Mouse (Mus musculus) kidney, postnatal 10 days (tissue): ENCODE results near the gene Fars2.
A peak's percentile ranks its signal among the peaks of the same experiment; 100 is the strongest.
"Not testable (repeated sequence)": the region's sequence is repeated elsewhere in the genome, so short reads cannot be mapped to it uniquely, and the experiment has no call there.

Experiments used
- DNase-seq: peaks from one replicate; pipeline ENCODE4 v3.0.0; 2021; ENCODE audit warnings: mixed read lengths

Fars2 gene

DNA sequence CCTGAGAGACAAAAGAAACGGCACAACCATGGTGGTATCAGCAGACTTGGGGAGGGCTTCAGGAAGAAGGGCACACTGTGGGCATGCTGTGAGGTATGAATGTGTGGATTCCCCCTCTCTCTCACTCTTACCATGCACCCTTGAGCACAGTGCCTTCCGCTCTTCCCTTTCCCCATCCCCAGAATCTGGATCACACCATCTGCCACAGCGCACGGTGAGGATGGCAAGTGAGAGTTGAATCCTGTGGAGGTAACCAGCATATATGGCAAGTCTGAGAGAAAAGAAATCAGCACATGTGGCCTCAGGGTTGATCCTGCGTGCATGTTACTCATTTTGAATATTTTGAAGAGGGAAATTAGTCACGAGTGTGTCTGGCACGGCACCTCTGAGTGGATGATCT lies 274.7 kb downstream of the Fars2 start:
- DNase-seq = no peak

DNA sequence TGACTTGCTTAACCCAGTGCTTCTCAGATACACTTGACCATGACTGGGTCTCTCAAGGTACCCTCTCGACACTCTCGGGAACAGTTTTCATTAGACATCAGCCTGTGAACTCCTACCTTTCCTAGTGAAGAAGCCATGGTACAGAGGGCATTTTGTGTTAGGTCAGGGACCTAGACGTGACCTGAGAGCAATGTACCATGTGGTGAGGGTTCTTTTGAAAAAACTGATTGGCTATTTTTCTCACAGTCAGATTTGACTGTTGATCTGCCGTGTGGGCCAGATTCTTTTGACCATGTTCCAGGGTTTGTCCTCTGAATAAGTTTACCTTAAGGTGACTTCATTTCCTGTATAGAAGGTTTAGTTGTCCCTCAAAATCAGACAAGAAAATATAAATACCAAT lies 275.5 kb downstream of the Fars2 start:
- no peak for DNase-seq

DNA sequence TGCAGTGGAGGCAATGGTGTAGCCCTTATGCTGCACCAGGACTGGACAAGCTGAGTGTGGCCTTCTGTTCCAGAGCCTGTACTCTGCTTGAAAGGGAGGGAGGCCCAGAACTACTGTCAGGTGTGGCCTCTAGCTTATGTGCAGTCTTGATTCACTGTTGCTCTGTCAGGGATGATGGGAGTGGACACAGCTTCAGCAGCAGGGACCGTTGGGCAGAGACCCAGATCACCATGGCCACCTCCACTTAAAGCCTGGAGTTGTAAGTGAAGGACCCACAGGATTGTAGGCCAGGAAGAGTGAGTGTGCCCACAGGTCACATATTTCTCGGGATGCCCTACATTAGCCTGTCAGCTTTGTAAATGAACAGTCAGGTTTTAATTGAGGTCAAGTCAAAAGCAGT lies 283.8 kb downstream of the Fars2 start:
- no peak for DNase-seq

DNA sequence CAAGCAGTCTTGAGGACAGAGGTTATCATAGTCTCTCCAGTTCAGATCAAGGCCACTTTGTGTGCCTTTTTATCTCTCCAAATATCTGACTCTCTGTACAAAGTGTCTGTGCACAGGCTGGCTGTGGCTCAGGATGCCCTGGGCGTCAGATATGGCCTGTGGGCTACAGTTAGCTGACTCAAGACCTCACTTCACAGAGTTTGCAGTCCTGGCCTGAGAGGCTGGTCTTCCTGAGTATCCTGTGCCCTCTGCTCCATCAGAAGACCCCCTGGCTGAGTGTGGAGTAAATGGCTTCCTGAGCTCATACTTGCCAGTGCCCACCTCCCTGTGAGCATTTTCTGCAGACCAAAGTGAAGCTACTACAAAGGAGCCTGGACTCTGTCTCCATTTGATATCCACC lies 296.1 kb downstream of the Fars2 start:
- no peak for DNase-seq

DNA sequence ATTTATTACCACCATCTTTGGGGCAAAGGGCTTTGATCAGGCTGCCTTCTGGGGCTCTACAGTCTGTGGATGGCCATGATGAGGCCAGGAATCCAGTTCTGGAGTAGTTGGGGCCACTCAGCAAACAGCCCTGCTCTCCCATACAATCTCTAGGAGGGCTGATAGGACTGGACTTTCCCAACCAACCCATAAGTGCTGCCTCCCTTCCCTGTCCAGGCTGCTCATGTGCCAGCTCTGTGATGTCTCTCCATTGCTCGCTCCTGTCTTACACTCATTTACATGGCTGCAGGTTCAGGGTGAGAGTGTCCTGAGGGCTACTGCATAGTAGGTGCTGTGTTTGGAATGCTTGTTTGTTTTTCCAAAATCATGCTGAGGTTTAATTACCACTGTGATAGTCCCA lies 298.0 kb downstream of the Fars2 start:
- no peak for DNase-seq

DNA sequence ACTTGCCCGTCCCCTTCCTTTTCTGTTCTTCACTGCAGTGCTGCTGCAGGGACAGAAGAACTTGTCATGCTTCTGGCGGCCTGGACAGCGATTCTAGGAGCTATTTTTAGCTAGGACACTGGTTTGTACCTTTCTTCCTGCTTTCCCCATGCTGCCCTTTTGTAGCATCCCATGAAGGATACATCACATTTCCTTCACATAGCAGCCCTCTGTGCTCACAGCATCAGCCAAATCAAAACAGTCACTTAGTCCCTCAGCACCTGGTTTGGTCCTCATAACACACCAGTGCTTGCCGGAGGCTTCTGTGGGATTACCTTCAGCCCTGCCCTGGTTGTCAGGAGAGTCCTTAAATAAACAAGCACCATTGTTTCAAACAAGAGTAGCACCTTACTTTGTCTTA lies 299.3 kb downstream of the Fars2 start:
- no peak for DNase-seq

DNA sequence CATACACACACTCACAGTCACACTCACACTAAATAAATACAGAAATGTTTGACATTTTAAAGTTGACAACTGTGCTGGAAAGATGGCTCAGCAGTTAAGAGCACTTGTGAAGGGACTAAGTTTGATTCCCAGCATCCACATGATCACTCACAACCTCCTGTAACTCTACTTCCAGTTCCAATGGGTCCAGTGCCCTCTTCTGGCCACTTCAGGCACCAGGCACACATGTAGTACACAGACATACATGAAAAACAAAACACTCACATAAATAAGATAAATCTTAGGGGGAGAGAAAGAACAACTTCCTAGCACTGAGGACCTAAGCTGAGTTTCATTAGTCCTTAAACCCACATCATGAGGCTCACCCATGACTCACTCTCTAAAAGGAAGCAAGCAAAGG lies 302.1 kb downstream of the Fars2 start:
- no peak for DNase-seq

DNA sequence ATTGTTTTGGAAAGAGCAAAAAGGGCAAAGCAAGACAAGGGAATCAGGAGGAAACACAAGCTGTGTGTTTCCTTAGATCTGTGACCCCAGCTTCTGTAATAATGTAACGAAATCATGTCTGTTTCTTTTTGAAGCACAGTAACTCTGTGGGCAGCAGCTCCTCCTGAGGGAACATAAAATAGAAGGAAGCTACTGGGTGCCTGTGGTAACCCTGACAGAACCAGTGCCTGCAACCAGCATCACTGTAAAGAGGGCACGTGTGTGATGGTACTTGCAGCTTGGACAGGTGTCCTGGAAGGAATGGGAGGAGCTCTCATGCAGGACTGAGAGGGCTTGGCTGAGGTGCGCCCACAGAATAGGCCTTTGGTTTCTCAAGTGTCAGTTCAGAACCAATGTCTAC lies 305.2 kb downstream of the Fars2 start:
- DNase-seq = no peak

DNA sequence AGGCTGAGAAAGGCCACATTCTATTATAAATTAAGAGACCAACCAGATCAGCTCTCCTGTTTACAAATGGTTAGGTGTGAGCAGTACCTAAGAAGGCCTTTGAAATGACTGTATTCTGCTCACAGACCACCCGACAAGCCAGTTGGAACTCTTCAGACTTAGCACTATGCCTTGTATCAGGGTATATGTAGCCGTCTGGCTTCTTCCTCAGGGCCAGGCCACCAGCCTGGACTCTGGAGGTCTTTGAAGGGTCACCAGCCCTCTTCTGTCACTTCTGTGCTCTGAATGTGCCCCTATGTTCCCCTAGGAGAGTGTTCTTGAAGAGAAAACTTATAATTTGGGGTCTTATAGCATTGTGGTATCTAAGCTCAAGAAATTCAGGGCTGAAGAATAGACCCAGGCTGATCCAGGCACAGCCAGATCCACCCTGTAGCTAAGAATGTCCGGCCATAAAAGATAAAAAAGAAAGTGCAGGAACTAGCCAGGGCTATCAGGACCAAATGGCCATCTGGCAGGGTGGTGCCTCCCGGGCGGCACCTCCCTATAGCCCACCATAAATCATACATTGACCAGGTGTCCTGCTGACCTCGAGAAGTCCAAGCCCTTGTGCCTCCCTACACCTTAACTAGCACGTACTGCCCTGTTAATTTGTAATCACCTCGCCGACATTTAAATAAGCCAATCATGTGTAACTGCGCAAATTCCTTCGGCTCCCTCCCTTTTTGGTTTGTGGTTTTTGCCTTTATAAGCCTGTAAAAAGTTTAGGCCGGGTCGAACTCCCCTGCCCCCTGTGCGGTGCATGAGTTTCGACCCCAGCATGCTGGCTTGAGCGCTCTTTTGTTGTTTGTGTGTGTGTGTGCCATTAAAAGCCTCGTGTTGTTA lies 308.9 kb downstream of the Fars2 start:
- DNase-seq = peak; percentile 34

DNA sequence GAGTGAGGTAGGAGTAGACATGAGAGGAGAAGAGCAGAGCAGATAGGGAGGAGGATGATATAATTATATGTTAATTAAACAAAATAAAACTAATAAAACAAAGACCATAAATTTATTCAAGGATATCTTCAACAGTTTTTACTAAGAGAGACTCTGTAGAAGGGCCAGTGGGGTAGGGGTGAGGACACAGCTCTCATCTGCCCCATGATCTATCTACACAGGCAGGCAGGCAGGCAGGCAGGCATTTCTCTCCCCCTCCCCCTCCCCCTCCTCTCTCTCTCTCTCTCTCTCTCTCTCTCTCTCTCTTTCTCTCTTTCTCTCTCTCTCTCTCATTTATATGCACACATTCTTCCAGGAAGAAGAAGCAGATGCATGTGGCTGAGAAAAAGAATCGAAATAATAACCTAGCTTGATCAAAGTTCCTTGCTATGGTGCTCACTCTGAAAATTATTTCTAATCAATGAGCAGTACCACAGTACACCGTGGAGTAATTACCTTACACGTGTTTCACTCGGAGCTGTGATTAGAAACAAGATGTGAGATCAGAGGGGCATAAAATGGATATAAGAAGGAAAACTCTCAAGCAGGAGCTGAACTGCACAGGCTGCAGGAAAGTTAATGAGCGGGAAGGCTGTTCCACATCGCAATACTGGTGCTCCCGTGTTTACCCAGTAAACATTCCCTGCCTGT lies 312.4 kb downstream of the Fars2 start:
- DNase-seq = no peak

DNA sequence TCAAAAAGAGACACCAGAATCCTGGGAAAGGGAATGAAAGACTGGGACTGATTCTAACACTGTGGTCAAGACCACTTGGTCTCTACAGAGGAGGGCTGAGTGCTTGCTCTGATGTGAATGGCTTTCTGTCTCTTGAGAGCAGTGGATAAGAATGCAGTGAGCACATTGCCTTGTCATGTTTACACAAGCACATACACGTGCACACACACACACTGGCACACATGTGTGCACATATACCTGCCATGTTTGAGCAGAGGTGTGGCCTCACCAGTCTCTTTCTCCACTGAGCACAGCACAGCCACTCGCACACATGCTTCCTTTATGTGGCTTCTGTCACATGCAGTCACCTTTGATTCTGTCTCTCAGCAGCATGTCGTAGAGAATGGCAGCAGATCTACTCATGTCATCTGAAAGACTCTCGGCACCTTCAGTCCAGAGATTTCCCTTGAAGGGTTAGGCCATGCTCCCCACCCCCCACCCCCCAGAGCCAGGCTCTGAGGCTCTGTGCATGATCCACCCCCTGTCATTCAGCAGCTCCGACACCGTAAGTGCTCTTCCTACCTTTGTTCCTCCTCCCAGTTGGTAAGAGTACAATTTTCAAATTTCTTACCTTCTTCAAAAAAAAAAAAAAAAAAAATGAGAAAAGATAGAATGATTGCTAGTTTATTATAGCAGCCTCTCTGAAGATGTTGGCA lies 313.4 kb downstream of the Fars2 start:
- DNase-seq = no peak

DNA sequence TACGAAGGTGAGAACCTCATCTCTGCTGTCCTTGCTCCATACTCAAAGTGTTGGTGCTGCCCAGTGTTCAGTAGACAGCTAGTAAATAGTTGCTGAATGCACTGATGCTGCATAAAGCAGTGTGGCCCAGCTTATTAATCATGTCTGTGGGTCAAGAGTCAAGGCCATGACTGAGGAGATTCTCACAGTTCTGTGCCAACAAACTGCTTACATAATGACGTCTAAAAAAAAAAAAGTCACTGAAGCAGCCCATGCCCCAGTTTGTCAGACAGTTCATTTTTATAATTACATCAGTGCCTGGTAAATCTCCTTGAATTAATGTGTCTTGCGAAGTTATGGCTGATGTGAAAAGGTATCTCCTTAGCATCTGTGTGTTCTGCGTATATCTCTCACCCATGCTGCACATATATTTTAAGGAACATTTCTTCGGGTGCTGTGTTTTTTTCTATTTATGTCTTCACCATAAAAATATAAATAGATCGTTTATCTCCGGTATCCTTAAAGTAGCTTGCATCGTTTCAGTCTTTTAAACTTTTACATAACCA lies 314.8 kb downstream of the Fars2 start:
- DNase-seq = no peak

DNA sequence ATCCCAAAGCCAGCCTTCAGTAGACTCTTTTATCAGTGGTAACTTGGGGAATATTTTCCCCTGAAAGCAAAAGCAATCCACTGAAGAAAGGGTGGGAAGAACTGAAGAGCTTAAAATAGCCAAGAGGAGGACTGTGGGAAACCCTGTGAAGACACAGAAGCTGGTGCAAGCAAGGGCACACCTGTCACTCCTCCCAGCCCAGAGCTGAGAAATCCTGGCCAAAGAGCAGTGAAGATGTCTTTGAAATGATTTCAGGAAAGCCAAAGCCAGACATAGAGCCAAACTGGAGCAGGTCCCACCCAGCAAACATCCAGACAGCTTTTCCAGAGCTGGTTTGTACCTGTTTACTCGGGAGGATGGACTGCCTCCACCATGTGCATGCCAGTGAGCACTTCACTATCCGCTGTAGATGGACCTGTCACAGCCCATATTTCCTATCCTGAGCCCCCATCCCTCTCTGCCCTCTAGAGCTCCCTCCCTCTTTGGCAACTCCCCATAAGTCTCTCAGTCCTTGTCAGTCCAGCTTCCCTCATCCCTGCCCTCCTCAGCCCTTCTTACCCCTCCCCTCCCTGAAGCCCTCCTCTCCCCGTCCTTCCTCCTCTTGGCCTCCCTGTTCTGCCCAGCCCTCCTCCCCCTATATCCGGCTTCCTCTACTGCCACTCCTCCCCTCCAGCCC lies 327.7 kb downstream of the Fars2 start:
- no peak for DNase-seq

DNA sequence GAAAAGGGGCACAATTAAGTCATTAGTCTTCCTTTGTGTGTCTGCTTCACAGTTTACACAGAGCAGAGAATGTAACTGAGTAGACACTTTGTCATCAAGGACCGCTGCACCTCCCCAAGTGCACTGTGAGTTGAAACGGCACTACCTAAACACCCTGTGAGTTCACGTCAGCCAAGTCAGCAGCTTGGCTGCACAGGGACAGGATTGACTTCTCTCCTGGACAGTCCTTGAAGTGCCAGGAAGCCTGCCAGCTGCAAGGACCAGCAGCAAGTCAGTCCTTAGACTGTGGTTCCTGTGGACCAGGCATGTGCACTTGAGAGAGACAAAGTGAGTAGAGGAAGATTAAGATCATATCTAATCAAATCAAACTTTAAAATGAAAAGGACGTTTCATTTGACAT lies 330.7 kb downstream of the Fars2 start:
- no peak for DNase-seq

DNA sequence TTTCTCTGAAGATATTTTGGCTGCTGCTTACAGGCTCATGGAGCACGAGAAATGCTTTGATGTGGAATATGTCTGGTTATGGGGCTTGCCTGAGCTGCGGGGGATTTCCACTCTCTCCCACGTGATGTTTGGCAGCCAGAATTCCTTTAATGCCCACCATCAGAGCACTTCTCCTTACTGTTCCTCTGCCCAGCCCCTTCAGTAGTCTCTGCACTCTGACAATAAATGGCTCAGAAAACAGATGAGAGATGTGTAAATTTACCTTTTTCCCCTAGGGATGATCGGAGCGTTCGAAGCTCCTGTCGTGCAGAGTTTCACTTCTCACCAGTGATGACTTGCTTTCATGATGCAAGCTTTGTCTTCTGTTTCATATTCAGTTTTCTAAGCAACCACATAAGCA lies 331.4 kb downstream of the Fars2 start:
- no peak for DNase-seq

DNA sequence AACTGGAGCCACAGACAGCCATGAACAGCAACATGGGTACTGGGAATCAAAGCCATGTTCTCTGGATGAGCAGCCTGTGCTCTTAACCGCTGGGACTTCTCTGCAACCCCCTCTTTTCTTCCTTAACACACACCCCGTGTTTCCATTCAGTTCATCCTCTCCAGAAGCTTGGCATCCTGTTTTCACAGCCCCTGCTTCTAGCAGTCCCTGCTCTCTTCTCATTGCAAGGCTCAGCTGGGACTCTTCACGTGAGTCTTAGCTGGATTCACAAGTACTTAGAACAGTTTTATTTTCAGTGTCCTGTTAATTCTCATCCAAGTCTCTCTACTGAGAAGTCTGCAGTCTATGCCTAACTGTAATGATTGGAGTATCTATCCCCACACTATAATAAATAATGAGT lies 334.2 kb downstream of the Fars2 start:
- no peak for DNase-seq

DNA sequence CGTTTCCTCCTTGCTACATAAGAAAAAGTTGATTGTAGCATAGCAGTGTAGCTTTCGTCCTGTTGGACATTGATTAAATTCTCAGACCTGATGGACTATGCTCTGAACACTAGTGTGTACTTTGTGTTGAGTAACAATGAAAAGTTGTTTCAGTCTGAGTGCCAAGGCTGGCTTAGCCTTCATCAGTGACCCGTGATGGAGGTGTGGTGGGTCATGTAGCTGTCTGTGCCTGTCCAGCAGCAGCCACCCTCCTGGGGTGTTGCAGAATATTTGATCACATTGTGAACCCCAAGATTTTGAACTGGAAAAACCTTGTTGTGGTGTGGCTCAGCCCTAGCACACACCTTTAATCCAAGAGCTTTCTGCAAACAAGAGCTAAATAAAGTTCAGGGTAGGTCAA lies 343.3 kb downstream of the Fars2 start:
- peak; percentile 53 for DNase-seq

DNA sequence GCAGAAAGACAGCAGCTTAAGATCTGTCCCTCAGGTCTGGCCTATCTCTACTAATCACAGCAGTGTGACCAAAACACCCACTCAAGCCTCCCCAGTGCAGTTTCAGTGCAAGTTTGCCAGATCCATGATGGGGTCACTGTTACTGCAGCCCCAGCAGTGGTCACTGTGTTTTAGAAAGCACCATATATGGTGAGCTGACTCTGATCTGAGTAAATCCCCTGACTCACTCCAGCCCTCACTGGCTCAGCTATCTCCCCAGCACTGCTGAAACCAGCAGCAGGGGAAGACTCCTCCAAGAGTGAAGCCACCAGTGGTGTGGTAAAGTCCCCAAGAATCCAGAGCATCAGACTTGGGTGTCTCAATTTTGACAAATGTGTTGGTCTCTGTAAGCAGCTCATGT lies 346.5 kb downstream of the Fars2 start:
- DNase-seq = no peak

DNA sequence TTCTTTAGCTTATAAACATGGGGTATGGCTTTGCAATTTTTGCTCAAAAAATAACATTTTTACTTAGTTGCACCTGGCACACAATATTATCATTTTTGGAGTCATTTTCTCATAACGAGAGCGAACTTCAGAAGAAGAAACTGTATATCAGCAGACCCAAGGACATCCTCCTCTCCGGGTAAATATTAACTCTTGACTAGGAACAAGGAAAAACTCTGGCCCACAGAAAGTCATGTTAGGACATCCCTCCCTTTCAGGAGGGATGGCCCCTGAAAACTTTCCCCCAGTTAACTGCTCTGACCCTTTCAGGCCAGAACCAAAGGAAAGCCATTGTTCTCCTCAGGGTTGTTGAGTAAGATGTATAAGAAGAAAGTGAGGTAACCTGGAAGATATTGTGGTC lies 348.9 kb downstream of the Fars2 start:
- DNase-seq = not testable (repeated sequence)

DNA sequence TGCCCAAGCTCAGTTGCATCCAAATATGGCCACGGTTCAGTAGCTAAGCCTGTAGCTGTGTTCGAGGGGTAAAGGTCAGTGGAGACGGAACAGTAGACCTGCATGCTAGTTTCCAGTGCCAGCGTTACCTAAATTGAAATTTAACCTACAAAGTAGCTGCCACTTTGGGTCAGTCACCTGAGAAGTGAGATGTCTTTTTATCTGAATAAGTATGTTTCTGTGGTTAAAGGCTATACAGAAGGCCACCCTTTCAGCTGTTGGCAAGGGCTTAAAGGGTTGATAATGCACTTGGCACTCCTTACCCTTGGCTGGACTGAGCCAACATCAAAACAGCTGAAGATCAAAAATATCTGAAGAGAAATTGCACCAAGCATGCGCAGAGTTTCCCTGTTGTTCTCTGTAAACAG lies 349.3 kb downstream of the Fars2 start:
- peak; percentile 41 for DNase-seq

DNA sequence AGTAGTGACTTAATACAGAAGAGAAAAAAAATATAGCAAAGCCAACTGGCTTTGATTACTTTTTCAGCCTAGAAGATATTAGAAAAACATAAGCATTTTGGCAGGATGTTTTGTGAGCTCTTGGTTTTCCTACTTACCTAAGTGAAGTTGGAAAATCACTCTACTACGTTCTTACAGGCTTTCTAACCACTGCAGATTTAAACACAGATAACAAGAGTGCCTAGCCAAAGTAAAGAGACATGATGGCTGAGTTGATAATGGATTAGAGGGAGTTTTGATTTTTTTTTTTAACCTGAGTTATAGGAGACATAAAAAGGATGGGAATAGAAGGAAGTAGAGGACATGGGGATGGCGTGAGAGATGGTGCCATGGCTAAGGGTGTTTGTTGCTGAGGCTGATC lies 350.6 kb downstream of the Fars2 start:
- no peak for DNase-seq

DNA sequence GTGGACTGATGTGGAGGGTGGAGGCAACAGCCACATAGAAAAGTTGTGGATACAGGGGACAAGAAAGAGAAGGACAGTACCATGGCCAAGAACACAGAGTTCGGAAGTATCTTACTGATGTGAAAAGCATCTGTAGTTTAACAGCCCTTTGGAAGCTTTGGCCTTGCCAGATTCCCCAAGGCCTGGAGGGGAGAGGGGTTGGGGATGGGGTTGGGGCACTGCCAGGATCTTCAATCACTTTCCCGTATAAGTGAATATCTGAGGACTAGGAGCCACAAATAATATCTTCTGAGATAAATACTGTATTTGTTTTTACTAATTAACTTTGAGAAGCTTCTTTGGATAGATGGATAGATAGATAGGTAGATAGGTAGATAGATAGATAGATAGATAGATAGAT lies 351.8 kb downstream of the Fars2 start:
- no peak for DNase-seq
